Mouse (Mus musculus) heart, adult 8-10 months (tissue): ENCODE measurements around the gene Slc5a2. TPM values are rescaled to one million over a fixed set of nuclear protein-coding genes. Genes with fewer than 3 reads are reported as not detected.

Experiments used
- DNase-seq: peaks from one replicate; pipeline ENCODE4 v3.0.0; 2022; ENCODE audit warnings: low spot score
- total RNA-seq, 4 experiments: library from RNA; stranded (reverse); gene quantifications; 2 replicates each; pipeline ENCODE4 v1.2.4; 2022

Gene Slc5a2
- total RNA-seq, 4 experiments from 2014 or later = not detected

DNA sequence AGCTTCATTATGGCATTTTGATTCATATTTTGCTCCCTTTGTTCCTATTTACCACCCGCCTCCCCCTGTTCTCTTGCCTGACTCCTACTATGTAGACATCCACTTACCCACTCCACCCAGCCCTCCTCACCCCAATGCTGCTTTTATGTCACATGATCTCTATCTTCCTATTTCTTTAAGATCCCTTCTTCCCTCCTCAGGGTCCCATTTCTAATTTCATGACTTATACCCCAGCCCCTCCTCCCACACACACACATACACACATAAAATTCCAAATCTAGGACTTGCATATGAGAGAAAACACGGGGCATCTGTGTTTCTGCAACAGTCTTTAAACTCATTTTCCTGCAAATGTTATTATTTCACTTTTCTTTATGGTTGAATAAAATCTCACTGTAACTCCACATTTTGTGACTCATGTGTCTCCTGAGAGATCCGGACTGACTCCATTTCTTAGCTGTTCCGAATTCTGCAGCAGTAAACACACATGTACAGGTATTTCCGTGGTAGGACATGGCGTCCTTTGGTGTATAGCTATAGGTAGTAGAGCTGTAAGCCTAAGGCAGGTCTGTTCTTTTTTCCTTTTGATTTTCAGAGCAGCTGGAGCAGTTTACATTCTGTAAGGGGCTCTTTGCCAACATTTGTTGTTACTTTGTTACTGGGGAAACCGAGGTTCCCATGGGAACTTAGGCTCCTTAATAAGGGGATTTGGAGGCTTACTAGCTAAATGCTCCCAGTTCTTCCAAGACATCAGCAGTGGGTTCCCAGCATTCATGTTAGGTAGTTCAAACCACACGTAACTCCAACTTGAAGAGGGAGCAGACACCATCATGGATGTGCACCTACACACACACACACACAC, 33.3 kb downstream of the Slc5a2 start:
- DNase-seq = no peak

- no peak for DNase-seq
These were observed 35.5 kb downstream of the Slc5a2 start for GRCm38 (mm10) chr7:128300952-128301351.

DNA sequence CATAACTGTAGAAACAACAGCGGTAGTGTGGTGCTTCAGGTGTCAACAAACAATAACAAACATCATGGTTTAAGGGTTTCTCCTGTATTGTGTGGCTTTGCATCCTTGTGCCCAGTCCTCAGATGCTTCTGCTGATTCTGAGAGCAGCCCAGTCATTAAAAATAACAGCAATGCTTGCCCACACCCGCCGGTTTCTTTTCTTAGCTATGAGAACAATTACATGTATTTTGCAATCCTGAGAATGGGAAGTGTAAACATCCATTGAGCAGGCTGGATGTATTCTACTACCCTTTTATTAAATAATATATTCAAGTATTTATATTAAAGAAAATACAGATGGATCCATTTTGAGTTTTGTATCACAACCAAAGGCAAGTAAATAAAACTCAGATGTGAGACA, 36.7 kb downstream of the Slc5a2 start:
- DNase-seq = no peak

- DNase-seq = no peak
These were observed 38.7 kb downstream of the Slc5a2 start for GRCm38 (mm10) chr7:128304198-128304597.

DNA sequence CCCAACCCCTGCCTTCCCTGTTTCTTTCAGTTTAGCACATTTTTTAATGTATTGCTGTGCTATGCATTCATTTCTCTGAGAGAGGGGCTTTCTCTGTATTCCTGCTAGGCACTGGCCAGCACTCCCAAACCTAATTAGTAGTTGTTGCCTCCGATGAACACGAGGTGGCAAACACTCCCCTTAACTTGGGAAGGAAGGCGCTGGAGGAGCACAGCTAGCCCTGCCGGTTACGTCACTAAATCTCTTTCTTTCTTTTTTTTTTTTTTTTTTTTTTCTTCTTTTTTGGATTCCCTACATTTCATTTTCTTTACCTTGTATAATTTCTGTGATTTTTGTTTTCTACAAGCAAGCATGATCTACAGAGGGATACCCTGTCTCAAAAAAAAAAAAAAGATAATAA, 39.5 kb downstream of the Slc5a2 start:
- no peak for DNase-seq

- DNase-seq = no peak
These were observed 42.4 kb downstream of the Slc5a2 start for GRCm38 (mm10) chr7:128307851-128308250.

DNA sequence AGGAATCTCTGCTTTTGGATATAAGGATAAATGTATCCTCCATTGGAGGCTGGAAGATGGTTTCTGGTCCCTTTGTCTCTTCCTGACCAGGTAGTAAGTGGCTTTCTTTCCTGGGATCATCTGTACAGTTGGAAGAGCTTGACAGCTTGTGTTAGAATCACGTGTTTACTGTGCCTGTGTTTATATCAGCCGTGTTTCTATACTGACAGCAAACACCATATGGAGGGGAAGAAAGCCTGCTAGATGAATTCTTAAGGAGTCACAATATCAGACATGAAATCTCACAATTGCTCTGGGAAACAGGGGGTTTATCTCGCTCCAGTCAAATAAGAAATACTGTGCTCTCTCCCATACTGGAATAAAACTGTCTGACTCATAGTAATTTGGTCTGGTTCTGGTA, 43.8 kb downstream of the Slc5a2 start:
- DNase-seq = no peak

DNA sequence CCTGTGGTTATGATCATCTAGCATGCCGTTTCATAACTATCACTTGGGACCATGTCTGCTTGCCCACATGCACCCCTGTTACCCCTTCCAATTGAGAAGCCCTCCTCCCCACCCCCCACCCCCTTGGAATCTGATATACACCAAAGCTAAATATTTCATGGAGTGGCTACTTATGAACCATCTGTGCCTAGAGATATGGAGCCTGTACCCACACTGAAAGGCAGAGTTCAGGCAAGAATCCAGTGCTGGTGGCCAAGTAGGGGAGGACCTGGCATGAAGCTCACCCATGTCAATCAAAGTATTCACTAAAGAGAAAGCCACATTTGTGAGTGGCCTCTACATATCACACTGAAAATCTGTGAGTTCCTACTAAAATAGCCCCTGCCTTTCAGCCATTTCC, 44.3 kb downstream of the Slc5a2 start:
- DNase-seq = no peak

- peak; percentile 45 for DNase-seq
These were observed 44.8 kb downstream of the Slc5a2 start for GRCm38 (mm10) chr7:128310229-128310688.

GRCm38 (mm10) chr7:128311263-128311662, 45.8 kb downstream of the Slc5a2 start:
- DNase-seq = no peak

DNA sequence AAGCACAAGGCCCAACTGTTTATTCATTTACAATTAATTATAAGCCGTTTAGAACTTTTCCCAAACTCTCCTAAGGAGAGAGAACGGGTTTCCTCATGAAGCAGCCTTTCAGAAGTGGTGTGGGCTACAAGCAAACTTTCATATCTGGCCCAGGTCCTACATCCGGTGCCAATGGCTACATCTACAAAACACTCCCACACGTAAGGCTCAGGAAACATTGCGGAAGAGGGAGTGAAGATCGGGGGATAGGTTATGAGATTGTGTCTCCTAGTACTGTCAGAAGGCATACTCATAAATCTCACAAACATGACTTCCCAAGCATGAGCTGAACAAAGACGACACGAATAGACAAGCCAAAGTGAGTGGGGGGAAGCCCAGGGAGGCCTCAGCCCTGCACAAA, 46.4 kb downstream of the Slc5a2 start:
- DNase-seq = no peak

DNA sequence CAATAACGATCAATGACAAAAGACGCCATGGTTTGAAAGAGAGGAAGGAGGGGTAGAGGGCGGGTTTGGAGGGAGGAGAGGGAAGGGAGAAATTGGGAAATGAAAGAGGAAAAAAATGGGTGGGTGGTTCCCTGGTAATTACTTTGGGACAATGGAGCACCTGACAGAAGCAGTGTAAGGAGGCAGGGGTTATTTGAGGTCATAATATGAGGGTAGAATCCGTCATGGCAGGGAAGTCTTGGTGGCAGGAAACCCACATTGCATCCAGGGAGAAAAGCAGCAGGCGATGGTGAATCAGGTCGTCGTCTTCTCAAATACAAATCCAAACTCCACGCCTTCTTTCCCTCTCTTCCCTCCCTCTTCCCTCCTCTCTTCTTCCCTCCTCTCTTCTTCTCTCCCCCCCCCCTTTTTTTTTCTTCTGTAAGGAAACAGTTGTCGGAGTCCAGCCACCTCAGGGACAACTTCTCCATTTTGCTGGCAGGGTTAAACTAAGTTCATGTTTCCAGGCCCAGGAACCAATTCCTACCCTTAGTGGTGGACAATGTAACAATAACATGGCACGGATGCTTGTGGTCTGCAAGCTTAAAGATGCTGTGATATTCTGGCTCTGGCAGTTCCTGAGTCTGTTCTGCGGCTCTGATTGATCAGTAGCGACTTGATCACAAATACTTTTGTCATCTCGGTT, 47.1 kb downstream of the Slc5a2 start:
- no peak for DNase-seq

- DNase-seq = no peak
These were observed 48.1 kb downstream of the Slc5a2 start for GRCm38 (mm10) chr7:128313601-128314000.

DNA sequence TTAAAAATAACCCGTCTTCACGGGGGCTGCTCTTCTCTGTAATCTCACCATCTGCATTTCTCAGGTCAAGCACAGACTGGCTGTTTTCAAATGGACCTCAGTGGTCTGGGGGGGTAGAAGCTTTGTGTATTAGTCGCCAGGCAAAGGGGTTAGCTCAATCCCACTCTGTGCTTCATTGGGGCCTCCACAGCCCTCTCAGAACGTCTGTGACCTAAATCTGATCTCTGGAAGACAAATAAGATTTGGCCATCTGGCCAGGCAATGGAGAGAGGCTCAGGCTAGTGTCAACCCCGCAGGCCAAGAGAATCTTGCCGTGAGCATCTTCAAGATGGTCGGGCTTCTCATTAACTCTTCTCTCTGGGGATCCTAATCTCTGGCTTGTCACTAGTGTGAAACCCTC, 49.0 kb downstream of the Slc5a2 start:
- DNase-seq = no peak

- no peak for DNase-seq
These were observed 51.6 kb downstream of the Slc5a2 start for GRCm38 (mm10) chr7:128317011-128317410.

DNA sequence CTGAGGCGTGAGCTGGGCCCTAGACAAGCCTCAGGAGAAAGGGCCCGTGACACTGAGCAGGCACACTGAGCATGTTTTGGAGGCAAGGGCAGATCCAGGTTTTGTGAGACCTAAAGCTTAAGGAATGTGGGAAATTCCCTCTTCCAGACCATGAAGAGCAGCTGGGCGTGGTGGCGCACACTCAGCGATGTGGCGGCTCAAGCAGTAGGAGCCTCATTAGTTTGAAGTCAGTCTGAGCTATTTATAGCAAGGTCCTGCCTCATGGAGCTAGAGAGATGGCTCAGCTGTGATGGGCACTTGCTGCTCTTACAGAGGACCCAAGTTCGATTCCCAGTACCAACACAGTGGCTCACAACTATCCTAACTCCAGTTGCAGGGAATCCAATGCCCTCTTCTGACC, 53.7 kb downstream of the Slc5a2 start:
- no peak for DNase-seq

GRCm38 (mm10) chr7:128320219-128320816, 54.9 kb downstream of the Slc5a2 start:
- DNase-seq = no peak

GRCm38 (mm10) chr7:128321260-128321659, 55.8 kb downstream of the Slc5a2 start:
- DNase-seq = no peak
